Mouse (Mus musculus) gastrocnemius, adult 2 months (tissue): Measurements from ENCODE around the gene Ly75. TPM values are rescaled to one million over a fixed set of nuclear protein-coding genes. Genes with fewer than 3 reads are reported as not detected.

Experiments used
- DNase-seq: peaks from one replicate; pipeline ENCODE4 v3.0.0; 2022
- H3K27ac ChIP-seq: fragments of 200-600 bp; 2 replicates; pipeline ENCODE4 v1.8.1; 2022; ENCODE audit warnings: mild to moderate bottlenecking
- H3K4me3 ChIP-seq: fragments of 200-600 bp; 2 replicates; pipeline ENCODE4 v1.8.1; 2022; ENCODE audit warnings: mild to moderate bottlenecking, moderate library complexity
- CTCF ChIP-seq: fragments of 200-600 bp; IDR thresholded peaks from 2 replicates; pipeline ENCODE4 v1.8.1; 2022; ENCODE audit warnings: antibody characterized with exemption, mild to moderate bottlenecking, moderate library complexity
- intact Hi-C: fragments of 180-260 bp; cut with DNase I; formaldehyde crosslinking; loops from one replicate; pipeline ENCODE4 v1.15.1; 2025
- total RNA-seq, 2 experiments: library from RNA; stranded (reverse); gene quantifications; 2 replicates each; pipeline ENCODE4 v1.2.3; 2021

The Ly75 gene
- total RNA-seq, 2 experiments from 2014 or later, result 0.03 to 0.05 TPM

- no peak for DNase-seq
- intact Hi-C loops, result no loop called here
- H3K4me3 ChIP-seq, result no peak overlapping the region
- no peak for TF ChIP-seq CTCF
- H3K27ac ChIP-seq, result no peak overlapping the region
Observed at GRCm38 (mm10) chr2:60365820-60366610, 17.1 kb downstream of the Ly75 start.

- TF ChIP-seq CTCF, result no peak
- H3K27ac ChIP-seq, result no peak overlapping the region
- intact Hi-C loops, result no loop called here
- no peak overlapping the region for H3K4me3 ChIP-seq
- no peak for DNase-seq
Observed at GRCm38 (mm10) chr2:60365138-60365775, 17.8 kb downstream of the Ly75 start.

- intact Hi-C loops, result no loop called here
Observed at GRCm38 (mm10) chr2:60362146-60362545, 21.0 kb downstream of the Ly75 start.

GRCm38 (mm10) chr2:60359796-60360195 is 23.3 kb downstream of the Ly75 start:
- DNase-seq, result no peak
- intact Hi-C loops, result no loop called here
- H3K4me3 ChIP-seq, result no peak overlapping the region
- TF ChIP-seq CTCF, result no peak
- no peak overlapping the region for H3K27ac ChIP-seq

More at GRCm38 (mm10) chr2:60362146-60362545, 21.0 kb downstream of the Ly75 start:
- DNase-seq, result no peak
- Histone ChIP-seq H3K4me3 (no peak overlapping the region), H3K27ac (no peak overlapping the region)
- no peak for TF ChIP-seq CTCF

- intact Hi-C loops, result no loop called here
- Histone ChIP-seq H3K27ac (no peak overlapping the region), H3K4me3 (no peak overlapping the region)
- no peak for DNase-seq
- no peak for TF ChIP-seq CTCF
Observed at GRCm38 (mm10) chr2:60355388-60355683, 27.8 kb downstream of the Ly75 start.

GRCm38 (mm10) chr2:60354541-60355387 is 28.3 kb downstream of the Ly75 start:
- DNase-seq, result no peak
- intact Hi-C loops, result no loop called here
- Histone ChIP-seq H3K4me3 (no peak overlapping the region), H3K27ac (no peak overlapping the region)
- TF ChIP-seq CTCF, result no peak

- Histone ChIP-seq H3K27ac (no peak overlapping the region), H3K4me3 (no peak overlapping the region)
- TF ChIP-seq CTCF, result no peak
- DNase-seq, result no peak
- intact Hi-C loops, result no loop called here
Observed at GRCm38 (mm10) chr2:60352296-60352695, 30.8 kb downstream of the Ly75 start.

GRCm38 (mm10) chr2:60351781-60352180 is 31.3 kb downstream of the Ly75 start:
- H3K27ac ChIP-seq, result no peak overlapping the region
- no peak overlapping the region for H3K4me3 ChIP-seq
- intact Hi-C loops, result no loop called here
- DNase-seq, result no peak
- no peak for TF ChIP-seq CTCF

- H3K27ac ChIP-seq, result no peak overlapping the region
- intact Hi-C loops, result no loop called here
- no peak for TF ChIP-seq CTCF
- DNase-seq, result no peak
- H3K4me3 ChIP-seq, result no peak overlapping the region
Observed at GRCm38 (mm10) chr2:60347875-60348274, 35.2 kb downstream of the Ly75 start.

GRCm38 (mm10) chr2:60346531-60346930 is 36.6 kb downstream of the Ly75 start:
- intact Hi-C loops, result no loop called here
- TF ChIP-seq CTCF, result no peak
- DNase-seq, result no peak
- H3K27ac ChIP-seq, result no peak overlapping the region
- H3K4me3 ChIP-seq, result no peak overlapping the region

- TF ChIP-seq CTCF, result no peak
- intact Hi-C loops, result no loop called here
- no peak overlapping the region for H3K4me3 ChIP-seq
- DNase-seq, result no peak
- H3K27ac ChIP-seq, result no peak overlapping the region
Observed at GRCm38 (mm10) chr2:60345717-60346116, 37.4 kb downstream of the Ly75 start.

GRCm38 (mm10) chr2:60343607-60344289 is 39.4 kb downstream of the Ly75 start:
- TF ChIP-seq CTCF, result no peak
- no peak for DNase-seq
- Histone ChIP-seq H3K27ac (no peak overlapping the region), H3K4me3 (no peak overlapping the region)
- intact Hi-C loops, result no loop called here
